31 mouse cellular contexts compared by ENCODE assay signal in the genomic region with DNA sequence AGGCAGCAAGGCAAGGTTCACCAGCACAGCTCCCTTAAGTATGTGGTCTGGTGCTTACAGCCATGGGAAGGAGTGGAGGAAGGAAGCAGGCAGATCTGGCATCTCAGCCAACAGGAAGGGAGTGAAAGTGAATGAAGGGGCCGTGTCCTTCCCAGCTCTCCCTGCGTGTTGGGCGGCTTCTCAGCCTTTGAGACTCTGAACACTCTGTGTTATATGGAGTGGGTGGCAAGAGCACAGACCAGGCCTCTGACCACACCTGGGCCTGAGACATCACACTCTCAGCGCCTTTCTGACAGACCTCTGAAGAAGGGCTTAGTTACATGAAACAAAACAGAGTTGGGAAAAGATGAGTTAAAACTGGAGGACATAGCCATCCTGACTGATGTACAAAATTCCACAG. TPM values are rescaled to one million over a fixed set of nuclear protein-coding genes. Genes with fewer than 3 reads are reported as not detected.
DNase-seq lines count a peak whose midpoint lies in the region; ATAC-seq and TF ChIP-seq lines count a peak whose summit lies in the region.
"Had no signal": no experiment of that assay in that cellular context is flagged by ENCODE, and none has a peak within 500 bp of the region (broad histone marks: within the 10 kb centered on the region; RNA-seq: fewer than 3 reads in every experiment).

No protein-coding gene starts in this region.

- DNase-seq in heart, adult 11 months = peak; percentile 85
- no peak for DNase-seq in heart, postnatal 25 days (ENCODE audit: low spot score)
- DNase-seq in intestine, embryonic 14.5 days (ENCODE audit: low spot score) = peak; percentile 23
- DNase-seq in liver, embryonic 11.5 days (ENCODE audit: low spot score) = peak; percentile 24
- no peak for DNase-seq in liver, postnatal 0 days
- DNase-seq: adrenal gland, postnatal 10 days; adrenal gland, postnatal 36 days; B cell, adult 2 months; cerebellum, postnatal 36 days; embryo, embryonic 11 days; gastrocnemius, postnatal 25 days; heart, adult 2 months; heart, postnatal 14 days had no signal

- no peak overlapping the region for H3K27ac ChIP-seq in intestine, embryonic 14.5 days (ENCODE audit: low read depth)
- no peak overlapping the region for H3K27ac ChIP-seq in intestine, postnatal 0 days (ENCODE audit: low read depth, low read length)
- H3K27ac ChIP-seq in liver, embryonic 11.5 days (ENCODE audit: low read depth, low read length) = no peak overlapping the region
- no peak overlapping the region for H3K27ac ChIP-seq in liver, postnatal 0 days (ENCODE audit: low read depth)
- H3K27ac ChIP-seq in small intestine, adult 2 months (ENCODE audit: insufficient read depth, low read depth, low read length) = peak overlapping the region; percentile 20; the same call in 1 of the 2 replicates
- H3K27ac ChIP-seq: embryonic facial prominence, embryonic 10.5 days; embryonic facial prominence, embryonic 13.5 days; forebrain, embryonic 12.5 days; forebrain, embryonic 15.5 days; heart, adult 2 months; hindbrain, embryonic 10.5 days; hindbrain, embryonic 13.5 days had no signal

- H3K9me3 ChIP-seq in intestine, embryonic 14.5 days (ENCODE audit: control insufficient read depth, low read length) = no peaks in the 10 kb centered on the region
- H3K9me3 ChIP-seq in intestine, postnatal 0 days (ENCODE audit: control insufficient read depth) = no peaks in the 10 kb centered on the region
- no peaks in the 10 kb centered on the region for H3K9me3 ChIP-seq in liver, embryonic 11.5 days (ENCODE audit: control insufficient read depth, low read length)
- H3K9me3 ChIP-seq in liver, postnatal 0 days (ENCODE audit: low read length) = no peaks in the 10 kb centered on the region
- H3K9me3 ChIP-seq: embryonic facial prominence, embryonic 10.5 days; embryonic facial prominence, embryonic 13.5 days; forebrain, embryonic 12.5 days; forebrain, embryonic 15.5 days; G1E; hindbrain, embryonic 10.5 days; hindbrain, embryonic 13.5 days had no signal

- H3K4me2 ChIP-seq in intestine, embryonic 14.5 days (ENCODE audit: low read length) = no peak overlapping the region
- no peak overlapping the region for H3K4me2 ChIP-seq in intestine, postnatal 0 days (replicated peaks; ENCODE audit: low read depth)
- H3K4me2 ChIP-seq in liver, embryonic 11.5 days = no peak overlapping the region
- H3K4me2 ChIP-seq in liver, postnatal 0 days (ENCODE audit: low read depth, low read length) = no peak overlapping the region
- H3K4me2 ChIP-seq: embryonic facial prominence, embryonic 13.5 days; forebrain, embryonic 12.5 days; forebrain, embryonic 15.5 days; heart, embryonic 11.5 days; hindbrain, embryonic 13.5 days had no signal

- TF ChIP-seq CTCF in intestine, postnatal 0 days (IDR thresholded peaks at IDR 0.05; ENCODE audit: low read depth) = no peak
- TF ChIP-seq CTCF in liver, postnatal 0 days (IDR thresholded peaks at IDR 0.05; ENCODE audit: low read depth) = no peak
- TF ChIP-seq CTCF in small intestine, adult 2 months (IDR thresholded peaks at IDR 0.05; ENCODE audit: extremely low read depth, insufficient read length, insufficient replicate concordance, low read depth, low read length) = no peak

- no peak overlapping the region for H3K4me3 ChIP-seq in intestine, embryonic 14.5 days (ENCODE audit: low read depth, low read length)
- H3K4me3 ChIP-seq in intestine, postnatal 0 days (ENCODE audit: low read depth, low read length) = no peak overlapping the region
- H3K4me3 ChIP-seq in liver, embryonic 11.5 days (ENCODE audit: low read depth, low read length) = no peak overlapping the region
- H3K4me3 ChIP-seq in liver, postnatal 0 days (ENCODE audit: low read depth, low read length) = no peak overlapping the region
- no peak overlapping the region for H3K4me3 ChIP-seq in small intestine, adult 2 months (ENCODE audit: low read depth, low read length)
- H3K4me3 ChIP-seq: embryonic facial prominence, embryonic 10.5 days; embryonic facial prominence, embryonic 13.5 days; erythroblast, embryonic 14.5 days; forebrain, embryonic 12.5 days; forebrain, embryonic 15.5 days; heart, adult 2 months; hindbrain, embryonic 10.5 days; hindbrain, embryonic 13.5 days had no signal

- TF ChIP-seq POLR2A in small intestine, adult 2 months (IDR thresholded peaks at IDR 0.05; ENCODE audit: low read depth, low read length) = no peak

- 76% methylated on average over 4 of the region's 4 CpGs for WGBS in intestine, embryonic 14.5 days
- 66% methylated on average over 4 of the region's 4 CpGs for WGBS in intestine, postnatal 0 days
- 68% methylated on average over 4 of the region's 4 CpGs for WGBS in liver, embryonic 11.5 days
- 74% methylated on average over 4 of the region's 4 CpGs for WGBS in liver, postnatal 0 days (ENCODE audit: insufficient replicate concordance)
- 68% methylated on average over 4 of the region's 4 CpGs for WGBS in small intestine, adult 2 months

- no peak for ATAC-seq in intestine, embryonic 14.5 days (replicated peaks; ENCODE audit: low FRiP score, low TSS enrichment, low read depth)
- no peak for ATAC-seq in intestine, postnatal 0 days
- no peak for ATAC-seq in liver, embryonic 11.5 days (replicated peaks; ENCODE audit: low FRiP score)
- ATAC-seq in liver, postnatal 0 days = no peak
- ATAC-seq: forebrain, embryonic 15.5 days; hindbrain, embryonic 16.5 days; Patski had no signal

- intact Hi-C loops in heart, postnatal 25 days (cut with DNase I) = no loop called here

- H3K9ac ChIP-seq in intestine, embryonic 14.5 days (ENCODE audit: low read length) = no peak overlapping the region
- no peak overlapping the region for H3K9ac ChIP-seq in intestine, postnatal 0 days (ENCODE audit: low read depth, low read length)
- H3K9ac ChIP-seq in liver, embryonic 11.5 days (ENCODE audit: low read depth, low read length) = no peak overlapping the region
- H3K9ac ChIP-seq in liver, postnatal 0 days (replicated peaks) = no peak overlapping the region
- H3K9ac ChIP-seq: embryonic facial prominence, embryonic 13.5 days; forebrain, embryonic 12.5 days; forebrain, embryonic 15.5 days; hindbrain, embryonic 13.5 days had no signal

- TF ChIP-seq EP300 in liver, postnatal 0 days (IDR thresholded peaks at IDR 0.05; ENCODE audit: low read depth) = no peak

- no peaks in the 10 kb centered on the region for H3K27me3 ChIP-seq in intestine, embryonic 14.5 days (replicated peaks; ENCODE audit: control insufficient read depth, insufficient read depth, low read length)
- no peaks in the 10 kb centered on the region for H3K27me3 ChIP-seq in intestine, postnatal 0 days (replicated peaks; ENCODE audit: control insufficient read depth, insufficient read depth, low read length)
- H3K27me3 ChIP-seq in liver, embryonic 11.5 days (replicated peaks; ENCODE audit: control insufficient read depth, insufficient read depth, low read length) = no peaks in the 10 kb centered on the region
- H3K27me3 ChIP-seq in liver, postnatal 0 days (ENCODE audit: insufficient read depth, low read length) = no peaks in the 10 kb centered on the region
- no peaks in the 10 kb centered on the region for H3K27me3 ChIP-seq in small intestine, adult 2 months (ENCODE audit: control insufficient read depth, insufficient read depth, low read length)
- H3K27me3 ChIP-seq: CH12.LX; embryonic facial prominence, embryonic 13.5 days; forebrain, embryonic 12.5 days; forebrain, embryonic 15.5 days; hindbrain, embryonic 13.5 days; Patski had no signal

- H3K36me3 ChIP-seq in intestine, embryonic 14.5 days (ENCODE audit: control insufficient read depth, insufficient read depth, low read length) = peaks cover 82% of the 10 kb centered on the region
- peaks cover 59% of the 10 kb centered on the region for H3K36me3 ChIP-seq in intestine, postnatal 0 days (ENCODE audit: control insufficient read depth, insufficient read depth)
- H3K36me3 ChIP-seq in liver, embryonic 11.5 days (ENCODE audit: control insufficient read depth, insufficient read depth, low read length) = peaks cover 23% of the 10 kb centered on the region
- peaks cover 64% of the 10 kb centered on the region for H3K36me3 ChIP-seq in liver, postnatal 0 days (replicated peaks; ENCODE audit: insufficient read depth, low read length)
- peaks cover 50% of the 10 kb centered on the region for H3K36me3 ChIP-seq in small intestine, adult 2 months (ENCODE audit: control insufficient read depth, insufficient read depth, low read length)

- H3K4me1 ChIP-seq in intestine, embryonic 14.5 days (replicated peaks; ENCODE audit: control insufficient read depth, insufficient read depth, low read length) = no peaks in the 10 kb centered on the region
- H3K4me1 ChIP-seq in intestine, postnatal 0 days (replicated peaks; ENCODE audit: control insufficient read depth, insufficient read depth, low read length) = no peaks in the 10 kb centered on the region
- H3K4me1 ChIP-seq in liver, embryonic 11.5 days (replicated peaks; ENCODE audit: control insufficient read depth, insufficient read depth, low read length) = no peaks in the 10 kb centered on the region
- H3K4me1 ChIP-seq in liver, postnatal 0 days (ENCODE audit: insufficient read depth) = no peaks in the 10 kb centered on the region
- peaks cover 3% of the 10 kb centered on the region; the same call in 1 of the 2 replicates for H3K4me1 ChIP-seq in small intestine, adult 2 months (ENCODE audit: control insufficient read depth, insufficient read depth, insufficient read length, low read length)
- H3K4me1 ChIP-seq: embryonic facial prominence, embryonic 10.5 days; embryonic facial prominence, embryonic 13.5 days; forebrain, embryonic 12.5 days; forebrain, embryonic 15.5 days; hindbrain, embryonic 10.5 days; hindbrain, embryonic 13.5 days had no signal

RNA-seq across cellular contexts. Expression of gene Npff, which starts 5.8 kb away (rescaled TPM):
- 1 to 10 TPM; 2.5 to 2.8 TPM for total RNA-seq in heart, postnatal 25 days (2021)
- polyA plus RNA-seq in intestine, embryonic 14.5 days (2014; fragmentation: Nextera tagmentation; extraction: Ambion mirVana) = 1.5 and 2.2 TPM in 2 replicates
- polyA plus RNA-seq in intestine, postnatal 0 days (2015; fragmentation: Nextera tagmentation; extraction: Ambion mirVana) = 1.1 TPM in 2 replicates
- polyA plus RNA-seq in liver, embryonic 11.5 days (2014; fragmentation: Nextera tagmentation; extraction: Ambion mirVana) = 0.86 and 1.2 TPM in 2 replicates
- 0.42 and 0.60 TPM in 2 replicates for polyA plus RNA-seq in liver, postnatal 0 days (2015; fragmentation: Nextera tagmentation; extraction: Ambion mirVana)
- polyA plus RNA-seq in small intestine, adult 2 months (2012; rRNA removed) = 2.3 and 2.7 TPM in 2 replicates

RNA-seq across cellular contexts. Expression of gene Tarbp2, which starts 12.6 kb away (rescaled TPM):
- total RNA-seq in heart, postnatal 25 days (2021) = 10 to 100 TPM; 46.6 to 47.6 TPM
- polyA plus RNA-seq in intestine, embryonic 14.5 days (2014; fragmentation: Nextera tagmentation; extraction: Ambion mirVana) = 105 TPM in 2 replicates
- polyA plus RNA-seq in intestine, postnatal 0 days (2015; fragmentation: Nextera tagmentation; extraction: Ambion mirVana) = 50.2 and 50.4 TPM in 2 replicates
- 96.7 and 105 TPM in 2 replicates for polyA plus RNA-seq in liver, embryonic 11.5 days (2014; fragmentation: Nextera tagmentation; extraction: Ambion mirVana)
- polyA plus RNA-seq in liver, postnatal 0 days (2015; fragmentation: Nextera tagmentation; extraction: Ambion mirVana) = 26.8 and 27.8 TPM in 2 replicates
- polyA plus RNA-seq in small intestine, adult 2 months (2012; rRNA removed) = 43.2 and 71.1 TPM in 2 replicates

RNA-seq across cellular contexts. Expression of gene Map3k12, which starts 13.7 kb away (rescaled TPM):
- 1 to 10 TPM; 3.2 to 4.5 TPM for total RNA-seq in heart, postnatal 25 days (2021)
- 13.5 and 14.9 TPM in 2 replicates for polyA plus RNA-seq in intestine, embryonic 14.5 days (2014; fragmentation: Nextera tagmentation; extraction: Ambion mirVana)
- polyA plus RNA-seq in intestine, postnatal 0 days (2015; fragmentation: Nextera tagmentation; extraction: Ambion mirVana) = 3.1 and 3.5 TPM in 2 replicates
- polyA plus RNA-seq in liver, embryonic 11.5 days (2014; fragmentation: Nextera tagmentation; extraction: Ambion mirVana) = 7.7 and 7.9 TPM in 2 replicates
- polyA plus RNA-seq in liver, postnatal 0 days (2015; fragmentation: Nextera tagmentation; extraction: Ambion mirVana) = 0.53 and 0.85 TPM in 2 replicates
- polyA plus RNA-seq in small intestine, adult 2 months (2012; rRNA removed) = 1.4 and 2.1 TPM in 2 replicates

RNA-seq across cellular contexts. Expression of gene Gm10337, which starts 27.0 kb away (rescaled TPM):
- not detected for total RNA-seq in heart, postnatal 25 days (2021)
- polyA plus RNA-seq in intestine, embryonic 14.5 days (2014; fragmentation: Nextera tagmentation; extraction: Ambion mirVana) = 3.4 TPM in 1 of 2 replicates, not detected in the other
- 3.5 TPM in 1 of 2 replicates, not detected in the other for polyA plus RNA-seq in intestine, postnatal 0 days (2015; fragmentation: Nextera tagmentation; extraction: Ambion mirVana)
- polyA plus RNA-seq in liver, embryonic 11.5 days (2014; fragmentation: Nextera tagmentation; extraction: Ambion mirVana) = not detected in 2 replicates
- polyA plus RNA-seq in liver, postnatal 0 days (2015; fragmentation: Nextera tagmentation; extraction: Ambion mirVana) = not detected in 2 replicates
- not detected in 2 replicates for polyA plus RNA-seq in small intestine, adult 2 months (2012; rRNA removed)
- total RNA-seq: adrenal gland, adult 18-20 months; adrenal gland, postnatal 36 days; CH12.LX; G1E; gastrocnemius, adult 8-10 months; heart, adult 2 months; heart, postnatal 14 days had no signal
- polyA plus RNA-seq: cortical plate, adult 2 months; erythroblast, embryonic 14.5 days; G1E; gonadal fat pad, adult 2 months; heart, adult 2 months had no signal

Comparison
In these comparisons a context has a peak if more than half of its experiments do, and no peak if none do; other contexts are left out.
1. DNase-seq: peak in heart, adult 11 months (single experiment), intestine, embryonic 14.5 days (single experiment) and liver, embryonic 11.5 days (single experiment); none in heart, postnatal 25 days (single experiment) and liver, postnatal 0 days (single experiment).